Mouse (Mus musculus) bone marrow, adult 2 months (tissue): ENCODE measurements at regions not wholly inside any gene's neighbourhood (a gene's known extent, or its start where the extent isn't known, plus 50 kb on each side); places are given as distances from the start of the nearest gene placed in this dataset.

Source experiments
- CTCF ChIP-seq: fragments of 200-500 bp; IDR thresholded peaks from 2 replicates; pipeline ENCODE4 v1.5.1; 2011; ENCODE audit warnings: low read length, control low read depth; ENCODE audit not compliant: control insufficient read depth, insufficient read depth
- POLR2A ChIP-seq: fragments of 200-500 bp; IDR thresholded peaks from 2 replicates; pipeline ENCODE4 v1.6.1; 2011; ENCODE audit warnings: low read depth, mild to moderate bottlenecking, control low read depth, low read length, borderline replicate concordance; ENCODE audit not compliant: control insufficient read depth

DNA sequence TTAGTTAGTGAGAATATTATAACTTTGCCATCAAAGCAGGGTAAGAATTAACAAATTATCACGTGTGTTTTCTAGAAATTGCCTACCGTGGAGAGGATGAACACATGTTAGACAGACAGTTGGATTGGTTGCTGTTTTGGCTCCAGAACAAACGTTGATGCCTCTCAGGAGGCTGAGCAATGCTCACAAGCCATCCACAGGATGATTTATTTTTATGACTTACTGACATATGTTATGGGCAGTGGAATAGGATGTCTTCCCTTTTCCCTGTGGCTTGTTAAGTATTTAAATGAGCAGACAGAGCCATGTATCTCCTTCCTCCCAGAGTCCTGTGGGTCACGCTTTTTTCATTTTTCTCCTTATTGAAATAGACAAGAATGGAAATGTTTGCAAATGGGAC is 652.0 kb downstream of the Hace1 start:
- TF ChIP-seq POLR2A = no peak
- TF ChIP-seq CTCF = no peak
